ENCODE assay signal across 8 mouse cellular contexts in genomic region chr7:45052181-45052861, GRCm38 (mm10). TPM values are rescaled to one million over a fixed set of nuclear protein-coding genes. Genes with fewer than 3 reads are reported as not detected.
A peak's percentile ranks its signal among the peaks of the same experiment; 100 is the strongest.
DNase-seq lines count a peak whose midpoint lies in the region; ATAC-seq and TF ChIP-seq lines count a peak whose summit lies in the region.

No protein-coding gene starts in this region.

- peak; percentile 42 to 46 for DNase-seq in spleen, adult 18-20 months
- DNase-seq in spleen, postnatal 14 days (ENCODE audit: low spot score in 2 of 2), result no peak
- DNase-seq in cerebellum, adult 8-10 months, result peak; percentile 65

- no peaks in the 10 kb centered on the region for H3K27me3 ChIP-seq in heart, embryonic 11.5 days (ENCODE audit: control insufficient read depth, insufficient read depth, low read length)
- no peaks in the 10 kb centered on the region for H3K27me3 ChIP-seq in kidney, embryonic 15.5 days
- H3K27me3 ChIP-seq in liver, embryonic 15.5 days, result no peaks in the 10 kb centered on the region

- peak overlapping the region; percentile 99 for H3K27ac ChIP-seq in heart, embryonic 11.5 days (ENCODE audit: low read depth, low read length)
- peak overlapping the region; percentile 100 for H3K27ac ChIP-seq in kidney, embryonic 15.5 days
- peak overlapping the region; percentile 91 for H3K27ac ChIP-seq in liver, embryonic 15.5 days (replicated peaks)
- H3K27ac ChIP-seq in olfactory bulb, adult 2 months (ENCODE audit: insufficient read depth, low read depth, low read length), result peak overlapping the region; percentile 67

- 0 out of 2 replicates have a peak, but pooled peaks have one; percentile 8 for TF ChIP-seq CTCF in olfactory bulb, adult 2 months (IDR thresholded peaks at IDR 0.05; ENCODE audit: insufficient read depth, low read depth, low read length)

- H3K36me3 ChIP-seq in heart, embryonic 11.5 days (ENCODE audit: control insufficient read depth, insufficient read depth, low read length), result peaks cover 29% of the 10 kb centered on the region
- peaks cover 37% of the 10 kb centered on the region for H3K36me3 ChIP-seq in kidney, embryonic 15.5 days
- peaks cover 37% of the 10 kb centered on the region for H3K36me3 ChIP-seq in liver, embryonic 15.5 days (replicated peaks)

- peaks cover 5% of the 10 kb centered on the region; the same call in 1 of the 2 replicates for H3K4me1 ChIP-seq in heart, embryonic 11.5 days (ENCODE audit: control insufficient read depth, insufficient read depth, low read length)
- peaks cover 39% of the 10 kb centered on the region for H3K4me1 ChIP-seq in kidney, embryonic 15.5 days
- peaks cover 51% of the 10 kb centered on the region for H3K4me1 ChIP-seq in liver, embryonic 15.5 days (replicated peaks)
- peaks cover 29% of the 10 kb centered on the region for H3K4me1 ChIP-seq in olfactory bulb, adult 2 months (ENCODE audit: control insufficient read depth, insufficient read depth, low read length)

- H3K4me3 ChIP-seq in heart, embryonic 11.5 days (ENCODE audit: low read depth, low read length), result peak overlapping the region; percentile 85
- H3K4me3 ChIP-seq in kidney, embryonic 15.5 days (replicated peaks), result peak overlapping the region; percentile 80
- H3K4me3 ChIP-seq in liver, embryonic 15.5 days (replicated peaks), result peak overlapping the region; percentile 75
- H3K4me3 ChIP-seq in olfactory bulb, adult 2 months (ENCODE audit: insufficient read depth, low read depth, low read length), result peak overlapping the region; percentile 95

- ATAC-seq in heart, embryonic 11.5 days (replicated peaks; ENCODE audit: insufficient number of reproducible peaks, low FRiP score, low TSS enrichment), result no peak
- no peak for ATAC-seq in kidney, embryonic 15.5 days (replicated peaks; ENCODE audit: low FRiP score)
- ATAC-seq in liver, embryonic 15.5 days (ENCODE audit: insufficient read depth), result no peak
- ATAC-seq in megakaryocyte-erythroid progenitor cell, adult 5-6 weeks (replicated peaks; ENCODE audit: low FRiP score, low TSS enrichment, poor library complexity, severe bottlenecking), result no peak

- WGBS in heart, embryonic 11.5 days (ENCODE audit: insufficient replicate concordance), result under 1% methylated on average over 36 of the region's 38 CpGs
- WGBS in kidney, embryonic 15.5 days, result under 1% methylated on average over 37 of the region's 38 CpGs
- WGBS in liver, embryonic 15.5 days (ENCODE audit: insufficient replicate concordance), result under 1% methylated on average over 38 of the region's 38 CpGs
- WGBS in olfactory bulb, adult 2 months, result under 1% methylated on average over 38 of the region's 38 CpGs

- peak overlapping the region; percentile 93 for H3K9ac ChIP-seq in heart, embryonic 11.5 days (ENCODE audit: low read depth, low read length)
- H3K9ac ChIP-seq in kidney, embryonic 15.5 days, result peak overlapping the region; percentile 87
- peak overlapping the region; percentile 67 for H3K9ac ChIP-seq in liver, embryonic 15.5 days

- peak overlapping the region; percentile 99 for H3K4me2 ChIP-seq in heart, embryonic 11.5 days
- H3K4me2 ChIP-seq in kidney, embryonic 15.5 days, result peak overlapping the region; percentile 97
- H3K4me2 ChIP-seq in liver, embryonic 15.5 days, result peak overlapping the region; percentile 94

- no peak for TF ChIP-seq POLR2A in olfactory bulb, adult 2 months (IDR thresholded peaks at IDR 0.05; ENCODE audit: insufficient read depth, low read depth, low read length)

- H3K9me3 ChIP-seq in heart, embryonic 11.5 days (replicated peaks; ENCODE audit: control insufficient read depth, low read length), result no peaks in the 10 kb centered on the region
- no peaks in the 10 kb centered on the region for H3K9me3 ChIP-seq in kidney, embryonic 15.5 days (replicated peaks)
- no peaks in the 10 kb centered on the region for H3K9me3 ChIP-seq in liver, embryonic 15.5 days (replicated peaks)

RNA-seq across cellular contexts. Expression of gene Prr12, which starts 0.4 kb away (rescaled TPM):
- 7.9 and 12.1 TPM in 2 replicates for polyA plus RNA-seq in heart, embryonic 11.5 days (2014; fragmentation: Nextera tagmentation; extraction: Ambion mirVana)
- 10.3 and 11.3 TPM in 2 replicates for polyA plus RNA-seq in kidney, embryonic 15.5 days (2015; fragmentation: Nextera tagmentation; extraction: Ambion mirVana)
- 2.1 and 2.3 TPM in 2 replicates for polyA plus RNA-seq in liver, embryonic 15.5 days (2015; fragmentation: Nextera tagmentation; extraction: Ambion mirVana)
- polyA plus RNA-seq in olfactory bulb, adult 2 months (2012; ENCODE audit: insufficient read depth, insufficient read length, low replicate concordance, missing spikeins), result not detected in 2 replicates
- total RNA-seq in megakaryocyte-erythroid progenitor cell, adult 5-6 weeks (2014; fragmentation: Nextera tagmentation), result 26.6 and 28.7 TPM in 2 replicates
- 1.9 and 2.1 TPM in 2 replicates for total RNA-seq in megakaryocyte-erythroid progenitor cell, adult 5-6 weeks (2017)

RNA-seq across cellular contexts. Expression of gene Nosip, which starts 9.9 kb away (rescaled TPM):
- 54.2 and 58.9 TPM in 2 replicates for polyA plus RNA-seq in heart, embryonic 11.5 days (2014; fragmentation: Nextera tagmentation; extraction: Ambion mirVana)
- 71.5 and 79.5 TPM in 2 replicates for polyA plus RNA-seq in kidney, embryonic 15.5 days (2015; fragmentation: Nextera tagmentation; extraction: Ambion mirVana)
- polyA plus RNA-seq in liver, embryonic 15.5 days (2015; fragmentation: Nextera tagmentation; extraction: Ambion mirVana), result 25.9 and 27.4 TPM in 2 replicates
- not detected in 2 replicates for polyA plus RNA-seq in olfactory bulb, adult 2 months (2012; ENCODE audit: insufficient read depth, insufficient read length, low replicate concordance, missing spikeins)
- 27.8 and 55.1 TPM in 2 replicates for total RNA-seq in megakaryocyte-erythroid progenitor cell, adult 5-6 weeks (2014; fragmentation: Nextera tagmentation)
- 40.9 and 48.3 TPM in 2 replicates for total RNA-seq in megakaryocyte-erythroid progenitor cell, adult 5-6 weeks (2017)

RNA-seq across cellular contexts. Expression of gene Prrg2, which starts 10.2 kb away (rescaled TPM):
- 11.7 and 13.3 TPM in 2 replicates for polyA plus RNA-seq in heart, embryonic 11.5 days (2014; fragmentation: Nextera tagmentation; extraction: Ambion mirVana)
- polyA plus RNA-seq in kidney, embryonic 15.5 days (2015; fragmentation: Nextera tagmentation; extraction: Ambion mirVana), result 33.7 and 36.2 TPM in 2 replicates
- polyA plus RNA-seq in liver, embryonic 15.5 days (2015; fragmentation: Nextera tagmentation; extraction: Ambion mirVana), result 8.5 and 9.0 TPM in 2 replicates
- not detected in 2 replicates for polyA plus RNA-seq in olfactory bulb, adult 2 months (2012; ENCODE audit: insufficient read depth, insufficient read length, low replicate concordance, missing spikeins)
- total RNA-seq in megakaryocyte-erythroid progenitor cell, adult 5-6 weeks (2014; fragmentation: Nextera tagmentation), result 4.3 and 4.7 TPM in 2 replicates
- 3.5 and 6.2 TPM in 2 replicates for total RNA-seq in megakaryocyte-erythroid progenitor cell, adult 5-6 weeks (2017)

RNA-seq across cellular contexts. Expression of gene Rras, which starts 34.6 kb away (rescaled TPM):
- polyA plus RNA-seq in heart, embryonic 11.5 days (2014; fragmentation: Nextera tagmentation; extraction: Ambion mirVana), result 74.4 and 76.1 TPM in 2 replicates
- polyA plus RNA-seq in kidney, embryonic 15.5 days (2015; fragmentation: Nextera tagmentation; extraction: Ambion mirVana), result 32.6 and 43.2 TPM in 2 replicates
- polyA plus RNA-seq in liver, embryonic 15.5 days (2015; fragmentation: Nextera tagmentation; extraction: Ambion mirVana), result 20.8 and 23.6 TPM in 2 replicates
- not detected in 2 replicates for polyA plus RNA-seq in olfactory bulb, adult 2 months (2012; ENCODE audit: insufficient read depth, insufficient read length, low replicate concordance, missing spikeins)
- total RNA-seq in megakaryocyte-erythroid progenitor cell, adult 5-6 weeks (2014; fragmentation: Nextera tagmentation), result 1.4 and 1.7 TPM in 2 replicates
- total RNA-seq in megakaryocyte-erythroid progenitor cell, adult 5-6 weeks (2017), result 1.3 and 1.6 TPM in 2 replicates

RNA-seq across cellular contexts. Expression of gene Scaf1, which starts 36.2 kb away (rescaled TPM):
- polyA plus RNA-seq in heart, embryonic 11.5 days (2014; fragmentation: Nextera tagmentation; extraction: Ambion mirVana), result 37.9 and 42.5 TPM in 2 replicates
- polyA plus RNA-seq in kidney, embryonic 15.5 days (2015; fragmentation: Nextera tagmentation; extraction: Ambion mirVana), result 35.5 and 40.1 TPM in 2 replicates
- 10.4 and 11.9 TPM in 2 replicates for polyA plus RNA-seq in liver, embryonic 15.5 days (2015; fragmentation: Nextera tagmentation; extraction: Ambion mirVana)
- not detected in 2 replicates for polyA plus RNA-seq in olfactory bulb, adult 2 months (2012; ENCODE audit: insufficient read depth, insufficient read length, low replicate concordance, missing spikeins)
- 33.0 and 46.3 TPM in 2 replicates for total RNA-seq in megakaryocyte-erythroid progenitor cell, adult 5-6 weeks (2014; fragmentation: Nextera tagmentation)
- 7.2 and 10.2 TPM in 2 replicates for total RNA-seq in megakaryocyte-erythroid progenitor cell, adult 5-6 weeks (2017)

Comparison
In these comparisons a context has a peak if more than half of its experiments do, and no peak if none do; other contexts are left out.
1. DNase-seq: peak in spleen, adult 18-20 months (2 of 2) and cerebellum, adult 8-10 months (single experiment); none in spleen, postnatal 14 days (0 of 2).
2. Peak in every context shown above with its lines, with median percentiles within 50 percentile points of each other: H3K27ac ChIP-seq, H3K4me2 ChIP-seq, H3K4me3 ChIP-seq and H3K9ac ChIP-seq.